Mouse (Mus musculus): ENCODE results near the gene Spef1. TPM values are rescaled to one million over a fixed set of nuclear protein-coding genes. Genes with fewer than 3 reads are reported as not detected.

Gene Spef1
- polyA plus RNA-seq, 2 experiments: 6.7 to 16.3 TPM

- peaks cover 4% of the 10 kb centered on the region for H3K4me1 ChIP-seq (ENCODE audit: control insufficient read depth, insufficient read depth, low read length)
- H3K9me3 ChIP-seq (ENCODE audit: control insufficient read depth, low read length): no peaks in the 10 kb centered on the region
- H3K27ac ChIP-seq (replicated peaks; ENCODE audit: low read depth, low read length): no peak overlapping the region
- ATAC-seq (ENCODE audit: low FRiP score, low read depth): no peak
- 68% methylated on average over 7 of the region's 7 CpGs for WGBS
- H3K36me3 ChIP-seq (ENCODE audit: control insufficient read depth, insufficient read depth, low read length): no peaks in the 10 kb centered on the region
- H3K4me3 ChIP-seq (replicated peaks; ENCODE audit: low read length): no peak overlapping the region
- DNase-seq (ENCODE audit: low spot score): no peak
- H3K4me2 ChIP-seq (replicated peaks; ENCODE audit: low read depth, low read length, severe bottlenecking): no peak overlapping the region
- H3K27me3 ChIP-seq (ENCODE audit: control insufficient read depth, insufficient read depth, low read length): no peaks in the 10 kb centered on the region
- H3K9ac ChIP-seq (ENCODE audit: low read depth, low read length, severe bottlenecking): no peak overlapping the region
- TF ChIP-seq POLR2A (IDR thresholded peaks at IDR 0.05; ENCODE audit: borderline replicate concordance, extremely low read depth, insufficient read depth, insufficient read length): no peak
These were observed 23.2 kb downstream of the Spef1 start for GRCm38 (mm10) chr2:131163924-131164323.

- DNase-seq (ENCODE audit: low spot score): peak; percentile 73
- WGBS: 2% methylated on average over 17 of the region's 17 CpGs
- Histone ChIP-seq H3K27ac (replicated peaks; ENCODE audit: low read depth, low read length) (peak overlapping the region; percentile 88), H3K27me3 (ENCODE audit: control insufficient read depth, insufficient read depth, low read length) (no peaks in the 10 kb centered on the region), H3K36me3 (ENCODE audit: control insufficient read depth, insufficient read depth, low read length) (no peaks in the 10 kb centered on the region), H3K4me2 (replicated peaks; ENCODE audit: low read depth, low read length, severe bottlenecking) (peak overlapping the region; percentile 82), H3K4me3 (replicated peaks; ENCODE audit: low read length) (peak overlapping the region; percentile 74), H3K9me3 (ENCODE audit: control insufficient read depth, low read length) (no peaks in the 10 kb centered on the region), H3K4me1 (ENCODE audit: control insufficient read depth, insufficient read depth, low read length) (peaks cover 8% of the 10 kb centered on the region), H3K9ac (ENCODE audit: low read depth, low read length, severe bottlenecking) (peak overlapping the region; percentile 72)
- no peak for ATAC-seq (ENCODE audit: low FRiP score, low read depth)
- no peak for TF ChIP-seq POLR2A (IDR thresholded peaks at IDR 0.05; ENCODE audit: borderline replicate concordance, extremely low read depth, insufficient read depth, insufficient read length)
These were observed 26.4 kb downstream of the Spef1 start for GRCm38 (mm10) chr2:131160671-131161111.

GRCm38 (mm10) chr2:131159938-131160581 is 27.0 kb downstream of the Spef1 start, which contains the start of gene 1700037H04Rik:
Gene 1700037H04Rik, minus strand, starts transcription at chr2:131160081.
- peak; percentile 99 for DNase-seq (ENCODE audit: low spot score)
- peak within 1 kb of the TSS; percentile 82 for H3K4me2 ChIP-seq (replicated peaks; ENCODE audit: low read depth, low read length, severe bottlenecking)
- peak; percentile 99 for ATAC-seq (ENCODE audit: low FRiP score, low read depth)
- no peaks in the 10 kb centered on the region for H3K36me3 ChIP-seq (ENCODE audit: control insufficient read depth, insufficient read depth, low read length)
- peak; percentile 84; the same call in 1 of the 2 replicates for TF ChIP-seq POLR2A (IDR thresholded peaks at IDR 0.05; ENCODE audit: borderline replicate concordance, extremely low read depth, insufficient read depth, insufficient read length)
- H3K27me3 ChIP-seq (ENCODE audit: control insufficient read depth, insufficient read depth, low read length): no peaks in the 10 kb centered on the region
- 0% methylated on average over 49 of the region's 54 CpGs for WGBS
- H3K27ac ChIP-seq (replicated peaks; ENCODE audit: low read depth, low read length): peak within 1 kb of the TSS; percentile 88
- no peaks in the 10 kb centered on the region for H3K9me3 ChIP-seq (ENCODE audit: control insufficient read depth, low read length)
- H3K4me3 ChIP-seq (replicated peaks; ENCODE audit: low read length): peak within 1 kb of the TSS; percentile 74
- H3K4me1 ChIP-seq (ENCODE audit: control insufficient read depth, insufficient read depth, low read length): peaks cover 8% of the 10 kb centered on the region
- H3K9ac ChIP-seq (ENCODE audit: low read depth, low read length, severe bottlenecking): peak within 1 kb of the TSS; percentile 72

GRCm38 (mm10) chr2:131159491-131159910 is 27.6 kb downstream of the Spef1 start:
- Histone ChIP-seq H3K4me3 (replicated peaks; ENCODE audit: low read length) (peak overlapping the region; percentile 74), H3K4me2 (replicated peaks; ENCODE audit: low read depth, low read length, severe bottlenecking) (peak overlapping the region; percentile 82), H3K9ac (ENCODE audit: low read depth, low read length, severe bottlenecking) (peak overlapping the region; percentile 72), H3K27ac (replicated peaks; ENCODE audit: low read depth, low read length) (peak overlapping the region; percentile 28; the same call in 1 of the 2 replicates), H3K4me1 (ENCODE audit: control insufficient read depth, insufficient read depth, low read length) (peaks cover 8% of the 10 kb centered on the region), H3K27me3 (ENCODE audit: control insufficient read depth, insufficient read depth, low read length) (no peaks in the 10 kb centered on the region), H3K9me3 (ENCODE audit: control insufficient read depth, low read length) (no peaks in the 10 kb centered on the region), H3K36me3 (ENCODE audit: control insufficient read depth, insufficient read depth, low read length) (no peaks in the 10 kb centered on the region)
- WGBS: 0% methylated on average over 17 of the region's 18 CpGs
- peak; percentile 45 for ATAC-seq (ENCODE audit: low FRiP score, low read depth)
- no peak for TF ChIP-seq POLR2A (IDR thresholded peaks at IDR 0.05; ENCODE audit: borderline replicate concordance, extremely low read depth, insufficient read depth, insufficient read length)
- DNase-seq (ENCODE audit: low spot score): no peak

- ATAC-seq (ENCODE audit: low FRiP score, low read depth) (no peak), DNase-seq (ENCODE audit: low spot score) (no peak)
- Histone ChIP-seq H3K4me2 (replicated peaks; ENCODE audit: low read depth, low read length, severe bottlenecking) (no peak overlapping the region), H3K27ac (replicated peaks; ENCODE audit: low read depth, low read length) (no peak overlapping the region), H3K4me3 (replicated peaks; ENCODE audit: low read length) (no peak overlapping the region), H3K9me3 (ENCODE audit: control insufficient read depth, low read length) (no peaks in the 10 kb centered on the region), H3K4me1 (ENCODE audit: control insufficient read depth, insufficient read depth, low read length) (peaks cover 8% of the 10 kb centered on the region), H3K36me3 (ENCODE audit: control insufficient read depth, insufficient read depth, low read length) (peaks cover 13% of the 10 kb centered on the region), H3K27me3 (ENCODE audit: control insufficient read depth, insufficient read depth, low read length) (no peaks in the 10 kb centered on the region), H3K9ac (ENCODE audit: low read depth, low read length, severe bottlenecking) (no peak overlapping the region)
- 87% methylated on average over 7 of the region's 7 CpGs for WGBS
- TF ChIP-seq POLR2A (IDR thresholded peaks at IDR 0.05; ENCODE audit: borderline replicate concordance, extremely low read depth, insufficient read depth, insufficient read length): no peak
These were observed 30.1 kb downstream of the Spef1 start for GRCm38 (mm10) chr2:131156987-131157386.

Measured in limb, embryonic 14.5 days (tissue).